Mouse (Mus musculus): ENCODE measurements at regions not wholly inside any gene's neighbourhood (a gene's known extent, or its start where the extent isn't known, plus 50 kb on each side); places are given as distances from the start of the nearest gene placed in this dataset.
"Not testable (repeated sequence)": the region's sequence is repeated elsewhere in the genome, so short reads cannot be mapped to it uniquely, and the experiment has no call there.

DNA sequence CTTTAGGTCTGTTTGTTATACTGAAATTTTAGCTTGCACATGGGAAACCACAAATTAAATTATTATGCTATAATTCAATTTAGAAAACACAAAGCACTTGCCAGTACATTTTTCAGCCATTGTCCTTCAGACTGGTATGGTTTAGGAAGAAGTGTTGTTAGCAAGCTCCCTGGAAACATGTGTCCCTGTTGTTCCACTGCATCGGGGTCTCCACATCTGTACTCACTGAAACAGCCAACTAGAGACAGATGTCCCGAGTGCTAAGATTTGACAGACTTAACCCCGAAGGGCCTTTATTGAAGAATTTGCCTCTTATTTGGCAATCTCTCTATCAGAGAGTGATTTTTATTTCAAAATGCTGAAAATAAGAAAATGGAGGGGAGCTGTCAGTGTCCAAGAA lies 362.6 kb downstream of the Rfpl4b start:
- no peak for DNase-seq

- DNase-seq: no peak
Measured at GRCm38 (mm10) chr10:38458424-38458823, 363.2 kb downstream of the Rfpl4b start.

- no peak for DNase-seq
Measured at GRCm38 (mm10) chr10:38456786-38457185, 364.8 kb downstream of the Rfpl4b start.

DNA sequence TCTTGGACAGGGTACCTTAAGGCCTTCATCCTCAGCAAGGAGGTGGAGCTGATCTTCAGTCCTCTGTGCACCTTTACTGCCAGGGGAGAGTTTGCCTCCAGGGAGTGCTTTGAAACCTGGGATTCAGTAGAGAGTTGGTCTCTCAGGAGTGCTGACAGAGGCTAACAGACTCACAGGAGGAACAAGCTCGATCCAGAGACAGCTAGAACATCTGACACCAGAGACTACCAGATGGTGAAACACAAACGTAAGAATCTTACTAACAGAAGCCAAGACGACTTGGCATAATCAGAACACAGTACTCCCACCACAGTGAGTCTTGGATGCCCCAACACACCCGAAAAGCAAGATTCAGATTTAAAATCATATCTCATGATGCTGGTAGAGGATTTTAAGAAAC lies 372.3 kb downstream of the Rfpl4b start:
- DNase-seq: no peak

DNA sequence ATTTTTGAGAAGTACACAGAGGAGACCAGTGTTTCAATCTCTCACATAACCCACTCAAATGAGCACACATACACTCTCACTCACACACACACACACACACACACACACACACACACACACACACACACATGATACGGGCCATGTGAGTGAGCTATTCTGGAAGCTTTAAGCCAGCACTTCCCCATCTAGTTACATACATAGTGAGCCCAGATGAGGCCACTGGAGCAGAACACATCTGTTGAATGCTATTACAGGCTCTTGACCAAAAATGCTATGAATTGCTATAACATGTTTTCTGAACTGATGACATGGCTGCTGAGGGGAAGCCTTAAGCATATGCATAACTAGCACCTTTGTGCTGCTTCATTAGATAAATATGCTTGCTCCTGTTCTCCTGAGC lies 373.9 kb downstream of the Rfpl4b start:
- DNase-seq: no peak

DNA sequence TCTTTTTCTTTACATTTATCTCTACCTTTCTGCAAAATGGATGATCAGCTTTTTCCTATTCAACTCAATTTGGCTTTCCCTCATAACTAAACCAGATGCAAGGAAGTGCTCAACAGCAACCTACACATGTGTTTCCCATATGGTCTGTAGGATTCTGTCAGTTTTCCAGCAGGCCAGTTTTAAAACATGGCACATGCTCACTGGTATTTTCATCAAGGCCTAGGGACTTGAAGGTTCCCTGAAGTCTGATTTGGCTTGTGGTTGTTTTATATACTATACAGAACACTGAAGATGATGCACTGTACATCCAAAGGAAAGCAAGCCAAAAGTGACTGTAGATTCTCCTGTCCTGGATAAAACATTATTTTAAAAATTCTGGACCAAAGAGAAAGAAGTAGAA lies 374.3 kb downstream of the Rfpl4b start:
- DNase-seq: no peak

GRCm38 (mm10) chr10:38439286-38439685 lies 382.3 kb downstream of the Rfpl4b start:
- no peak for DNase-seq

- no peak for DNase-seq
Measured at GRCm38 (mm10) chr10:38436907-38437306, 384.7 kb downstream of the Rfpl4b start.

DNA sequence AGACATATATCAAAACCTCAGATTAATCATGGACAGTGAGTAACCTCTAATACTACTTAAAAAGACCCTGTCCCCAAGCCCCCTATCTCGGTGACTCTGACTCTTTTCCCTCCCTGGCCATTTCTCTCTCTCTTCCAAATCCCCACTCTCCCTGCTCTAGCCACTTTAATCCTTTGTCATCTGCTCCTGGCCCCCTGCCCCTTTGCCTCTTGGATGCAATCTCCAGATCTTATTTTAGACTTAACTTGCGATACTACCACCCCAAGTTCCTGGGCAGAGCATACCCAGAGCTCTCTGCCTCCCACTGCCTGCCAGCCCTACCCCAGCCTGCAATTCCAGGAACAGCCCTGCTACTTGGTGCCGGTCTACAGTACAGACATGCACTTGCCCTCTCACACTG lies 400.0 kb downstream of the Rfpl4b start:
- no peak for DNase-seq

DNA sequence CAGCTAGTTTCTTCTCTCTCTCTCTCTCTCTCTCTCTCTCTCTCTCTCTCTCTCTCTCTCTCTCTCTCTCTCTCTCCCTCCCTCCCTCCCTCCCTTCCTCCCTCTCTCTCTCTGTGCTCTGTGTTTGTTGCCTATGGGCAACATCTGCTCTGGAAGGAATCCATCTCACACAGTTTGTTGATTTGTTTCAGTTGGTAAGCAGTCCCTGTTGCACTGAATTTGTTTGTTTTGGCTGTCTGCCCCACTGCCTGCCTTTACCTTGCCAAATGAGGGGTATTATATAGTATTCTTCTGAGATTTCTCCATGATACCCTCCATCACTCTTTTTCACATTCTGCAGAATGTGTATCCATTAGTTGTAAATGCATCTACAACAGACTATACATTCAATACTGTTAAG lies 401.8 kb downstream of the Rfpl4b start:
- DNase-seq: no peak

DNA sequence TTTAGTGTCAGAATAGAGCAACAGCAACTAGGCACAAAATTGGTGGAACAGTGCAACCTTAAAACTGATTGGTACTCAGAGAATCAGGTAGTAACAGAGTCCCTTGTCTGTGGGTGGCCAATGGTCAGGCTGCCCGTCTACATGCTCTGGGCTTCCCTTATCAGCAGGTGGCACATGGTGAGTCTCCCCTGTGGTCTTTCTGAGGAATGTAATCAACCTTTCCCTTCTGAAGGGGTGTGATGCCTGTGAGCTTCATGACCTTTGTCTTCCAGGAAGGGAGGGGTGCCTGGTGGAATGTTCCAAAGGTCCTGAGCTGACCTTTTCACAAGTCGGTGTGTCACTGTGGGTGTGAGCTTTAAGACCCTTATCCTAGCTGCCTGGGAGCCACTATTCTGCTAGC lies 438.4 kb downstream of the Rfpl4b start:
- DNase-seq: no peak

GRCm38 (mm10) chr10:38381873-38382296 lies 439.7 kb downstream of the Rfpl4b start:
- peak; percentile 44 for DNase-seq

DNA sequence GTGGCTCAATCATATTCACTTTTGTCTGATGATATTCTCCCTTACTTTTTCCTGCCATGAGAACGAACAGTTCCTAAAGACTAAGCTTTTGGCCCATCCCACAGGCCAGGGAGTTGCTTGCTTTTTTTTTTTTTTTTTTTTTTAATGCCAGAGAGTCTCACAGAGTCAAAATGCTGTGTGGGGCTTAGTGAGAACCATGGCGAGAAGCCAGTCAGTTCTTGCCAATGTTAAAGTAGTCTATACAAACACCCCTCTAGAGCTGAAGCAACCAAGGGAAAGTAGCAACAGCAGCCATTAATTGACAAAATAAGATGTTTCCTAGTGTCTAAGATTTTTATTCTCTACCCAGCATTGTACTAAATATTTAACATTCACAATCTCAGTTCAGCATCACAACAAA lies 441.2 kb downstream of the Rfpl4b start:
- DNase-seq: peak; percentile 13

DNA sequence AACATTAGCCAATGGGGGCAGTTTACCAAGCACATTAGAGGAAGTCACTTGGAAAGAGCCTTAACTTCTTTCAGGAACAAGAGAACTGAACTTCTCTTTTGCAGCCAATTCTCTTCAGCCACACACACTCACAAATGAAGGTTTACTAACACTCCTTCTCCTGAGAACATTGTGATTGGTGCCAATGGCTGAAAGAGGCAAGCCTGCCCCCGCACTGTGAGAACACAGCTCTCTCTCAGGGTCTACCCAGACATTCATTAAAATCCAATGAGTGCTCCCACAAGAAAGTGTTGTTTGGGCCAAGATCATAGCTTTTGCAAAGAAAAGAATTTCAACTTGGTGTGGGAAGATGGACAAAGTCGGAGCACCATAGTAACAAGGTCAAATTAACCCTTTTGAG lies 454.8 kb downstream of the Rfpl4b start:
- no peak for DNase-seq

- no peak for DNase-seq
Measured at GRCm38 (mm10) chr10:38364876-38365275, 456.7 kb downstream of the Rfpl4b start.

- DNase-seq: peak; percentile 21
Measured at GRCm38 (mm10) chr10:38357539-38358232, 463.9 kb downstream of the Rfpl4b start.

GRCm38 (mm10) chr10:38353973-38354372 lies 467.6 kb downstream of the Rfpl4b start:
- DNase-seq: no peak

GRCm38 (mm10) chr10:38353526-38353925 lies 468.1 kb downstream of the Rfpl4b start:
- DNase-seq: no peak

DNA sequence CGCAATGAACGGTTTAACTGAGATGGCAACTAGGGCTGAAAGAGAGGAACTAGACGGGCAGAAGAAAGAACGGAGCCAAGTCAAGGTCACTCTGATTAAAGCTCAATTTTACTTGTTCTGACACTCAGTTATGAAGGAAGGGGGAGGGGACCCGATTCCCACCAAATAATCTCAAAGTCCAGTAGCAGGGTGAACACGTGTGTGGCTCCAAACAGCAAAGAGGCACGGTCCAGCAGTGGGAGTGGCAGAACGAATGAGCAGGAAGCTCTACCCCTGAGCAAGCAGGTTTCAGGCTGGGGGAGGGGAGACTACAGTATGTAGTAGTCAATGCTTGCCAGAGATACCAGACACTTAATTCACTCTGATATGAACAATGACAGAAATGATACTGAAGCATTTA lies 474.6 kb downstream of the Rfpl4b start:
- DNase-seq: not testable (repeated sequence)

GRCm38 (mm10) chr10:38340406-38341175 lies 481.0 kb downstream of the Rfpl4b start:
- no peak for DNase-seq

DNA sequence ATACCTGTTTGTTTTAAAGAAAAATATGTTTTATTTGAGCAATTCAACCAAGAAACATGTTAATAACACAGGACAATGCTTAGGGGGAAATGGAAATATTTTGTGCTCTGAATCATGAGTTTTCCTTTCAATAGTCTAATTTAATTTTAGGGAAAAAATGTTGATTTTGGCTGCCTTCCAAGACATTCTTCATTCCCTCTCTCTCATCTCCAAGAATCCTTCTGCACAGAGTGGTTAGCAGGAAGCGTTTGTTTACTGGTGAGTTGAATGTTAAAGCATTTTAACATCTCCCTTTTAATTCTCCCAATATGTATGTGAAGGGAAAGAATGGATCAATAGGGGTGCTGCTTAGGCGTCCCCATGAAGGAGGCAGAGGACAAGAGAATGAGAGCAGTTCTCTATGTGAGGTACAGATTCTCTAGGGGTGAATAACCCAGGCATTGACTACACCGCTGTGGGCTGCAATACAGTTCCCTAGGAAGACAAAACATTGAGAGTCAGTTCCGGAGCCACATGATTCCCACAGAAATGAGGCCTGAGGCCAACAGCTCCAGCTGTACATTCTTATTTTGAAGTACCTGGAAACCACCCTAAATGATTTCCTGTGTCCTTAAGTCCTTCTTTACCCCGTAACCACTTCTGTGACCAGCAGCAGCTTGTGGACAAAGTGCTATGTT lies 512.7 kb downstream of the Rfpl4b start:
- no peak for DNase-seq

DNA sequence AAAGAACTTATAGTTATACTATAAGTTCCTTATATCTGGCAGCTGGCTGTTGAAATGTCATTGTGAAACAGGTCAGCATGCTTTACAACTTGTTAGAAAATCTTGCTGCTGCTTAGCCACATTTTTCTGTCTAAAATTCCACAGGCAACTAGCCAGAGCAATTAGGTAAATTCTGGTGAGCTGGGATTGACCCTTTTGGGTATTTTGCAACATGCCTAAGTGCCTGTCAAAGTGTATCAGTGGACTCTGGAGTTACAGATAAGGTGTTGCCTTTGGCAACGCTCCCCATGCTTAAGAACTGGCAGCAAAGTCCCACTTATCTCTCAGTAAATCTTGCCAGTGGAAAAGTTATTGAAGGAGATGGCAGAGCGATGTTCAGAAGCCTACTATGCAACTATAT lies 525.9 kb downstream of the Rfpl4b start:
- DNase-seq: no peak

GRCm38 (mm10) chr10:38288689-38289283 lies 532.8 kb downstream of the Rfpl4b start:
- no peak for DNase-seq

- DNase-seq: no peak
Measured at GRCm38 (mm10) chr10:38269136-38269535, 552.4 kb downstream of the Rfpl4b start.

Data from right cerebral cortex, postnatal 4 days (tissue).